Mouse (Mus musculus): ENCODE measurements around the gene Csad. TPM values are rescaled to one million over a fixed set of nuclear protein-coding genes. Genes with fewer than 3 reads are reported as not detected.

Csad gene
- total RNA-seq, 4 experiments from 2014 or later: 24.6 to 38.7 (median 31.1) TPM

DNA sequence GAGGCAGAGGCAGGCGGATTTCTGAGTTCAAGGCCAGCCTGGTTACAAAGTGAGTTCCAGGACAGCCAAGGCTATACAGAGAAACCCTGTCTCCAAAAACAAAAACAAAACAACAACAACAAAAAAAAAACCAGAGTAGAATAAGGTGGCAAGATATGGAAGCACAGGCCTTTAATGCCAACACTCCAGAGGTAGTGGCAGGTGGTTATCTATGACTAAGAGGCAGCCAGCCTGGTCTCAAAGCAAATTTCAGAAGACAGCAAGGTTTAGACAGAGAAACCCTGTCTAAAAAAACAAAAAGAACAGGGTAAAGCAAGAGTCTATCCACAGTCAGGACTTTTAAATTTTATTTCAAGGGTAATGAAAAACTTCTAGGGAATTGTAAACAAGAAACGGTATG is 69.8 kb downstream of the Csad start:
- DNase-seq (ENCODE audit: low spot score in 2 of 2): no peak

DNA sequence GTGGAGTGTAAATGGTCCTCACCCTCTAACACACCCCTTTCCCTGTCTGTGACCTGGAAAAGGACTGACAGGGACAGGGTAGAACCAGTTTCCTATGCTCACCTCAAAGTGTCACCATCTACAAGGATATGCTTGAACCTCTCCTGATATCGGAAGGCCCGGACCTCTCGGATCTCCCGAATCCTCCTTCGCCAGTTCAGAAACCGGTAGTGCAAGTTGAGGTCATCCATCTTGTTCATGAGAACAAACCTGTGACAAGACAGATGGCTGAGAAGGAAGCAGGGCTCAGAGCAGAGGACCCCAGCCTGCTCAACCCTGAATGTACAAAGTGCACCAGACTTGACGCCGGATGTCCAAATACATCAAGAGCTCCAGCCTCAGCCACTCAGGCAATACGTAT is 71.2 kb downstream of the Csad start:
- DNase-seq (ENCODE audit: low spot score in 2 of 2): no peak

Other genes with a start within 250 kb of the Csad start
- gene Krt8, start 200.2 kb downstream of the Csad start, total RNA-seq (2022): under 1 TPM; 0.17 to 0.95 (median 0.23) TPM
- gene Krt18, start 176.5 kb downstream of the Csad start, total RNA-seq (2022): 1 to 10 TPM in 2 of 4 experiments, under 1 TPM in 2; 0.26 to 2.5 (median 1.3) TPM
- 100 to 1,000 TPM; 191 to 203 (median 200) TPM for gene Eif4b, start 131.0 kb downstream of the Csad start, total RNA-seq (2022)
- gene Tns2, start 104.3 kb downstream of the Csad start, total RNA-seq (2022): 10 to 100 TPM; 23.3 to 29.5 (median 24.3) TPM
- 100 to 1,000 TPM; 147 to 167 (median 161) TPM for gene Spryd3, start 68.5 kb downstream of the Csad start, total RNA-seq (2022)
- 10 to 100 TPM; 42.4 to 49.5 (median 45.5) TPM for gene Igfbp6, start 60.4 kb downstream of the Csad start, total RNA-seq (2022)
- under 1 TPM in 2 of 4 experiments, not detected in 2; 0.26 to 0.27 TPM for gene Soat2, start 54.2 kb downstream of the Csad start, total RNA-seq (2022)
- 10 to 100 TPM; 72.4 to 79.4 (median 73.1) TPM for gene Zfp740, start 1.5 kb downstream of the Csad start, total RNA-seq (2022)
- 1 to 10 TPM in 2 of 4 experiments, under 1 TPM in 2; 0.23 to 2.9 (median 1.7) TPM for gene Itgb7, start 27.2 kb upstream of the Csad start, total RNA-seq (2022)
- 10 to 100 TPM; 13.5 to 16.8 (median 16.3) TPM for gene Rarg, start 52.8 kb upstream of the Csad start, total RNA-seq (2022)
- not detected for gene Gm9918, start 65.8 kb upstream of the Csad start, total RNA-seq (2022)
- 10 to 100 TPM; 38.3 to 48.5 (median 42.1) TPM for gene Mfsd5, start 74.7 kb upstream of the Csad start, total RNA-seq (2022)
- gene Espl1, start 91.5 kb upstream of the Csad start, total RNA-seq (2022): 1 to 10 TPM in 3 of 4 experiments, under 1 TPM in 1; 0.91 to 1.5 (median 1.2) TPM
- gene Pfdn5, start 121.4 kb upstream of the Csad start, total RNA-seq (2022): 100 to 1,000 TPM; 457 to 497 (median 483) TPM
- gene Myg1, start 127.0 kb upstream of the Csad start, total RNA-seq (2022): 10 to 100 TPM; 59.3 to 63.4 (median 61.9) TPM
- 10 to 100 TPM; 20.1 to 25.3 (median 22.2) TPM for gene Aaas, start 146.0 kb upstream of the Csad start, total RNA-seq (2022)
- gene Sp7, start 162.5 kb upstream of the Csad start, total RNA-seq (2022): 1 to 10 TPM in 2 of 4 experiments, under 1 TPM in 2; 0.82 to 1.6 (median 1.0) TPM
- 10 to 100 TPM; 30.3 to 44.7 (median 38.7) TPM for gene Sp1, start 201.4 kb upstream of the Csad start, total RNA-seq (2022)
- 1 to 10 TPM in 1 of 4 experiments, under 1 TPM in 3; 0.73 to 2.0 (median 0.92) TPM for gene Amhr2, start 240.6 kb upstream of the Csad start, total RNA-seq (2022)

Data from left cerebral cortex, adult 8-10 months (tissue).